19 mouse cellular contexts compared by ENCODE assay signal in the genomic region with DNA sequence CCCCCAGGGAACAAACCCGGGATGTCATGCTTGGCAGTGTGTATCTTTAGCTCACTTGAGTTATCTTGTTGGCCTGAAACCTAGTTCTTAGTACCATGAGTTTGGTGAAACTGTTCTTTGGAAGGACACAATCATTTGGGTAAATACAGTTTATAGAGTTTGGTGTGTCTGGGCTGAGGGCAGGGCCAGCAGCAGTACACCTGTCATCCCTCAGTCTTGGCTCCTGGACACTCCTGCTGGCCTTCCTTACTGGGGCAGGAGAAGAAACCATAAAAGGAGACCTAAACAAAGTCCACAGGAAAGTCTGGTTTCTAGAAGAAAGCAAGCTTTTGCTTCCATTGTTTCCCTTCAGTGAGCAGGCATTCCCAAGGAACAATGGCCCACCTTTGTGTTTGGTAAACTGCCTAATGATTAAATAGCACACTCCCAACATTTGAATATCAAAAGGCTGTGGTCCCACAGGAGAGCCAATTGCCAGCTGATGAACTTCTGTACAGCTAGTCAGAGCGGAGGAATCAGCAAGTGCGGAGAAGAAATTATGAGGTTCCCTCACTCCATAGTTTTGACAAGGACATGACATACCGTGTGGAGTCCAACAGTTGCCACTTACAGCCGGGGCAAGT.
DNase-seq lines count a peak whose midpoint lies in the region; ATAC-seq lines count a peak whose summit lies in the region.
"Had no signal": no experiment of that assay in that cellular context is flagged by ENCODE, and none has a peak within 500 bp of the region (broad histone marks: within the 10 kb centered on the region; RNA-seq: fewer than 3 reads in every experiment).

No protein-coding gene starts in this region.

- H3K4me2 ChIP-seq in kidney, embryonic 16.5 days (replicated peaks; ENCODE audit: low read depth, low read length), result no peak overlapping the region
- no peak overlapping the region for H3K4me2 ChIP-seq in stomach, embryonic 16.5 days (ENCODE audit: low read depth, low read length)
- no peak overlapping the region for H3K4me2 ChIP-seq in intestine, embryonic 16.5 days (ENCODE audit: low read depth, low read length)
- H3K4me2 ChIP-seq: embryonic facial prominence, embryonic 13.5 days; forebrain, embryonic 13.5 days; heart, embryonic 13.5 days; hindbrain, embryonic 15.5 days had no signal

- H3K4me1 ChIP-seq in kidney, embryonic 16.5 days (ENCODE audit: insufficient read depth, low read length), result no peaks in the 10 kb centered on the region
- no peaks in the 10 kb centered on the region for H3K4me1 ChIP-seq in stomach, embryonic 16.5 days (ENCODE audit: control insufficient read depth, insufficient read depth, low read length)
- no peaks in the 10 kb centered on the region for H3K4me1 ChIP-seq in intestine, embryonic 16.5 days (ENCODE audit: control insufficient read depth, insufficient read depth, low read length)

- WGBS in kidney, embryonic 16.5 days, result 80% methylated on average over 5 of the region's 5 CpGs
- WGBS in stomach, embryonic 16.5 days, result 86% methylated on average over 5 of the region's 5 CpGs
- 88% methylated on average over 5 of the region's 5 CpGs for WGBS in intestine, embryonic 16.5 days

- no peak for DNase-seq in kidney, adult 9 months
- DNase-seq in R1 (ENCODE audit: low read depth, low spot score), result peak; percentile 95
- no peak for DNase-seq in embryo, embryonic 11 days
- DNase-seq: adrenal gland, postnatal 14 days; cerebellum, adult 2 months; cerebellum, postnatal 14 days; forebrain, postnatal 0 days; gastrocnemius, postnatal 14 days; heart, postnatal 36 days had no signal

- H3K9ac ChIP-seq in kidney, embryonic 16.5 days (replicated peaks; ENCODE audit: low read length), result no peak overlapping the region
- no peak overlapping the region for H3K9ac ChIP-seq in stomach, embryonic 16.5 days (ENCODE audit: low read length)
- H3K9ac ChIP-seq in intestine, embryonic 16.5 days (ENCODE audit: low read depth, low read length), result no peak overlapping the region
- H3K9ac ChIP-seq: embryonic facial prominence, embryonic 13.5 days; forebrain, embryonic 13.5 days; forebrain, postnatal 0 days; heart, embryonic 13.5 days; hindbrain, embryonic 15.5 days had no signal

- no peak overlapping the region for H3K4me3 ChIP-seq in kidney, embryonic 16.5 days (ENCODE audit: low read length)
- H3K4me3 ChIP-seq in stomach, embryonic 16.5 days (replicated peaks; ENCODE audit: low read length), result no peak overlapping the region
- no peak overlapping the region for H3K4me3 ChIP-seq in intestine, embryonic 16.5 days (ENCODE audit: low read length)
- H3K4me3 ChIP-seq: embryonic facial prominence, embryonic 13.5 days; forebrain, embryonic 13.5 days; heart, adult 2 months; heart, embryonic 13.5 days; hindbrain, embryonic 15.5 days had no signal

- H3K27ac ChIP-seq in kidney, embryonic 16.5 days (ENCODE audit: low read length), result peak overlapping the region; percentile 36; the same call in 1 of the 2 replicates
- no peak overlapping the region for H3K27ac ChIP-seq in stomach, embryonic 16.5 days (ENCODE audit: low read length)
- H3K27ac ChIP-seq in intestine, embryonic 16.5 days (ENCODE audit: low read length), result no peak overlapping the region
- H3K27ac ChIP-seq: embryonic facial prominence, embryonic 13.5 days; forebrain, embryonic 13.5 days; heart, adult 2 months; heart, embryonic 13.5 days; hindbrain, embryonic 15.5 days had no signal

- H3K36me3 ChIP-seq in kidney, embryonic 16.5 days (ENCODE audit: insufficient read depth, low read length), result no peaks in the 10 kb centered on the region
- no peaks in the 10 kb centered on the region for H3K36me3 ChIP-seq in stomach, embryonic 16.5 days (ENCODE audit: control insufficient read depth, insufficient read depth, low read length)
- no peaks in the 10 kb centered on the region for H3K36me3 ChIP-seq in intestine, embryonic 16.5 days (ENCODE audit: control insufficient read depth, insufficient read depth, low read length)
- H3K36me3 ChIP-seq: embryonic facial prominence, embryonic 13.5 days; heart, embryonic 13.5 days; hindbrain, embryonic 15.5 days had no signal

- H3K27me3 ChIP-seq in kidney, embryonic 16.5 days (ENCODE audit: insufficient read depth, low read length), result no peaks in the 10 kb centered on the region
- no peaks in the 10 kb centered on the region for H3K27me3 ChIP-seq in stomach, embryonic 16.5 days (ENCODE audit: control insufficient read depth, insufficient read depth, low read length)
- no peaks in the 10 kb centered on the region for H3K27me3 ChIP-seq in intestine, embryonic 16.5 days (replicated peaks; ENCODE audit: control insufficient read depth, insufficient read depth, low read length)
- H3K27me3 ChIP-seq: embryonic facial prominence, embryonic 13.5 days; heart, embryonic 13.5 days; hindbrain, embryonic 15.5 days; Patski had no signal

- H3K9me3 ChIP-seq in kidney, embryonic 16.5 days (ENCODE audit: low read length), result no peaks in the 10 kb centered on the region
- no peaks in the 10 kb centered on the region; the same call in 1 of the 2 replicates for H3K9me3 ChIP-seq in stomach, embryonic 16.5 days (replicated peaks; ENCODE audit: control insufficient read depth, low read length)
- no peaks in the 10 kb centered on the region for H3K9me3 ChIP-seq in intestine, embryonic 16.5 days (ENCODE audit: control insufficient read depth, low read length)
- H3K9me3 ChIP-seq: embryonic facial prominence, embryonic 13.5 days; forebrain, embryonic 13.5 days; heart, embryonic 13.5 days; hindbrain, embryonic 15.5 days had no signal

- no peak for ATAC-seq in kidney, embryonic 16.5 days (ENCODE audit: low FRiP score, low TSS enrichment)
- peak; percentile 53; the same call in 1 of the 2 replicates for ATAC-seq in stomach, embryonic 16.5 days (ENCODE audit: insufficient read depth, low FRiP score)
- ATAC-seq in intestine, embryonic 16.5 days, result no peak
- ATAC-seq: forebrain, embryonic 13.5 days; forebrain, postnatal 0 days; intestine, postnatal 0 days; Patski had no signal
